Mouse (Mus musculus) kidney, embryonic 15.5 days (tissue): Measurements from ENCODE around the gene Vmn2r19. TPM values are rescaled to one million over a fixed set of nuclear protein-coding genes. Genes with fewer than 3 reads are reported as not detected.
"Not testable (repeated sequence)": the region's sequence is repeated elsewhere in the genome, so short reads cannot be mapped to it uniquely, and the experiment has no call there.

Source experiments
- ATAC-seq: fragments of 200-750 bp; cut with Nextera tagmentation; replicated peaks from 2 replicates; pipeline ENCODE4 v1.8.0; 2017; ENCODE audit warnings: moderate TSS enrichment; ENCODE audit not compliant: low FRiP score
- H3K27ac ChIP-seq: fragments of 300-500 bp; sonication (generic); 2 replicates; pipeline ENCODE4 v1.5.1; 2015; ENCODE audit warnings: mild to moderate bottlenecking, inconsistent platforms
- H3K27me3 ChIP-seq: fragments of 300-500 bp; sonication (generic); 2 replicates; pipeline ENCODE4 v1.6.1; 2015; ENCODE audit warnings: inconsistent platforms
- H3K36me3 ChIP-seq: fragments of 300-500 bp; sonication (generic); 2 replicates; pipeline ENCODE4 v1.6.1; 2015; ENCODE audit warnings: inconsistent platforms
- H3K4me1 ChIP-seq: fragments of 300-500 bp; sonication (generic); 2 replicates; pipeline ENCODE4 v1.6.1; 2015; ENCODE audit warnings: inconsistent platforms
- H3K4me2 ChIP-seq: fragments of 300-500 bp; sonication (generic); 2 replicates; pipeline ENCODE4 v1.6.1; 2015; ENCODE audit warnings: moderate library complexity, mild to moderate bottlenecking, inconsistent platforms
- H3K4me3 ChIP-seq: fragments of 300-500 bp; sonication (generic); replicated peaks from 2 replicates; pipeline ENCODE4 v1.5.1; 2015; ENCODE audit warnings: mild to moderate bottlenecking, inconsistent platforms
- H3K9ac ChIP-seq: fragments of 300-500 bp; sonication (generic); 2 replicates; pipeline ENCODE4 v1.6.1; 2015; ENCODE audit warnings: mild to moderate bottlenecking, inconsistent platforms
- H3K9me3 ChIP-seq: fragments of 300-500 bp; sonication (generic); replicated peaks from 2 replicates; pipeline ENCODE4 v1.6.1; 2016; ENCODE audit warnings: inconsistent platforms
- WGBS: fragments of 180-500 bp; shearing (Covaris S2); methylation state at CpG from one replicate; pipeline ENCODE4 v1.1.7; 2015; ENCODE audit warnings: mixed read lengths; 5-methylcytosine and 5-hydroxymethylcytosine counted together
- polyA plus RNA-seq: library from polyadenylated mRNA; unstranded; fragments of >200 nt; fragmentation: Nextera tagmentation; extraction: Ambion mirVana; gene quantifications from 2 replicates; pipeline ENCODE4 v1.2.1, GENCODE M21; 2015

The Vmn2r19 gene
- polyA plus RNA-seq, 1 experiment from 2014 or later = not detected

GRCm38 (mm10) chr6:123292751-123293400 is 15.3 kb upstream of the Vmn2r19 start:
- peak; percentile 94 for ATAC-seq

GRCm38 (mm10) chr6:123293509-123293908 is 14.6 kb upstream of the Vmn2r19 start:
- WGBS = 90% methylated on average over 11 of the region's 11 CpGs
- H3K27me3 ChIP-seq, H3K27ac ChIP-seq, H3K9me3 ChIP-seq, H3K4me3 ChIP-seq, H3K9ac ChIP-seq, H3K36me3 ChIP-seq, H3K4me1 ChIP-seq, H3K4me2 ChIP-seq: not testable (repeated sequence)
- peak; percentile 52; the same call in 1 of the 2 replicates for ATAC-seq

More at GRCm38 (mm10) chr6:123292751-123293400, 15.3 kb upstream of the Vmn2r19 start:
- no peaks in the 10 kb centered on the region for H3K27me3 ChIP-seq
- no peak overlapping the region for H3K27ac ChIP-seq
- no peak overlapping the region for H3K4me3 ChIP-seq
- WGBS = 94% methylated on average over 1 of the region's 1 CpGs
- no peaks in the 10 kb centered on the region for H3K9me3 ChIP-seq
- H3K4me1 ChIP-seq = no peaks in the 10 kb centered on the region
- H3K36me3 ChIP-seq = no peaks in the 10 kb centered on the region
- H3K4me2 ChIP-seq = no peak overlapping the region
- H3K9ac ChIP-seq = no peak overlapping the region

- no peak overlapping the region for H3K4me2 ChIP-seq
- ATAC-seq = no peak
- no peak overlapping the region for H3K4me3 ChIP-seq
- WGBS = 64% methylated on average over 1 of the region's 1 CpGs
- no peak overlapping the region for H3K27ac ChIP-seq
- H3K36me3 ChIP-seq = no peaks in the 10 kb centered on the region
- H3K9me3 ChIP-seq = no peaks in the 10 kb centered on the region
- H3K27me3 ChIP-seq = no peaks in the 10 kb centered on the region
- H3K4me1 ChIP-seq = no peaks in the 10 kb centered on the region
- no peak overlapping the region for H3K9ac ChIP-seq
Observed at GRCm38 (mm10) chr6:123296687-123297086, 11.4 kb upstream of the Vmn2r19 start.

- not testable (repeated sequence) for ATAC-seq
- 85% methylated on average over 7 of the region's 7 CpGs for WGBS
Observed at GRCm38 (mm10) chr6:123306315-123306714, 1.8 kb upstream of the Vmn2r19 start.

GRCm38 (mm10) chr6:123332503-123332902 is 24.4 kb downstream of the Vmn2r19 start:
- H3K4me3 ChIP-seq = no peak overlapping the region
- H3K9me3 ChIP-seq = no peaks in the 10 kb centered on the region
- no peak overlapping the region for H3K27ac ChIP-seq
- no peaks in the 10 kb centered on the region for H3K4me1 ChIP-seq
- H3K36me3 ChIP-seq = no peaks in the 10 kb centered on the region
- no peak for ATAC-seq
- 53% methylated on average over 2 of the region's 2 CpGs for WGBS
- no peaks in the 10 kb centered on the region for H3K27me3 ChIP-seq
- no peak overlapping the region for H3K4me2 ChIP-seq
- no peak overlapping the region for H3K9ac ChIP-seq

More at GRCm38 (mm10) chr6:123306315-123306714, 1.8 kb upstream of the Vmn2r19 start:
- not testable (repeated sequence) for H3K27ac ChIP-seq, H3K36me3 ChIP-seq, H3K9me3 ChIP-seq, H3K9ac ChIP-seq, H3K4me3 ChIP-seq, H3K27me3 ChIP-seq, H3K4me2 ChIP-seq, H3K4me1 ChIP-seq

GRCm38 (mm10) chr6:123340093-123340492 is 32.0 kb downstream of the Vmn2r19 start:
- Histone ChIP-seq H3K9me3 (no peaks in the 10 kb centered on the region), H3K4me1 (no peaks in the 10 kb centered on the region), H3K9ac (no peak overlapping the region), H3K27me3 (no peaks in the 10 kb centered on the region), H3K4me2 (no peak overlapping the region), H3K36me3 (no peaks in the 10 kb centered on the region), H3K27ac (no peak overlapping the region), H3K4me3 (no peak overlapping the region)
- 0 out of 2 replicates have a peak, but pooled peaks have one; percentile 70 for ATAC-seq

GRCm38 (mm10) chr6:123346141-123346540 is 38.0 kb downstream of the Vmn2r19 start:
- 98% methylated on average over 1 of the region's 1 CpGs for WGBS

More at GRCm38 (mm10) chr6:123346141-123346540, 38.0 kb downstream of the Vmn2r19 start:
- Histone ChIP-seq H3K4me2 (no peak overlapping the region), H3K9me3 (no peaks in the 10 kb centered on the region), H3K36me3 (no peaks in the 10 kb centered on the region), H3K4me3 (no peak overlapping the region), H3K4me1 (no peaks in the 10 kb centered on the region), H3K27ac (no peak overlapping the region), H3K27me3 (no peaks in the 10 kb centered on the region), H3K9ac (no peak overlapping the region)
- ATAC-seq = no peak

Other genes starting within 250 kb of the Vmn2r19 start
- gene Clec4a2, start 201.9 kb upstream of the Vmn2r19 start, polyA plus RNA-seq = 2.6 and 3.4 TPM in 2 replicates
- gene Clec4b2, start 135.4 kb upstream of the Vmn2r19 start, polyA plus RNA-seq = not detected in 2 replicates
- gene Clec4n, start 78.5 kb upstream of the Vmn2r19 start, polyA plus RNA-seq = 2.7 and 3.6 TPM in 2 replicates
- gene Clec4d, start 46.2 kb upstream of the Vmn2r19 start, polyA plus RNA-seq = 0.35 TPM in 1 of 2 replicates, not detected in the other
- not detected in 2 replicates for gene Clec4e, start 18.5 kb upstream of the Vmn2r19 start, polyA plus RNA-seq
- gene Vmn2r20, start 109.8 kb downstream of the Vmn2r19 start, polyA plus RNA-seq = not detected in 2 replicates
- not detected in 2 replicates for gene Vmn2r21, start 225.1 kb downstream of the Vmn2r19 start, polyA plus RNA-seq